Mouse (Mus musculus) liver, embryonic 14.5 days (tissue): ENCODE data around the gene Coq8a.

ENCODE experiments used
- CTCF ChIP-seq: IDR thresholded peaks from 2 replicates; pipeline ENCODE4 v1.5.1; 2016; ENCODE audit warnings: antibody characterized with exemption, low read depth, control low read depth
- EP300 ChIP-seq: IDR thresholded peaks from 2 replicates; pipeline ENCODE4 v1.6.1; 2016; ENCODE audit warnings: antibody characterized with exemption, low read depth

GRCm38 (mm10) chr1:180158648-180159047, 40.8 kb downstream of the Coq8a start:
- no peak for TF ChIP-seq CTCF
- no peak for TF ChIP-seq EP300
